Mouse (Mus musculus) ovary, postnatal 36 days (tissue): ENCODE data around the gene 9830107B12Rik.
"Not testable (repeated sequence)": the region's sequence is repeated elsewhere in the genome, so short reads cannot be mapped to it uniquely, and the experiment has no call there.

Experiments used
- DNase-seq: peaks from one replicate; pipeline ENCODE4 v3.0.0; 2022; ENCODE audit warnings: low spot score, mixed read lengths

Gene 9830107B12Rik

DNA sequence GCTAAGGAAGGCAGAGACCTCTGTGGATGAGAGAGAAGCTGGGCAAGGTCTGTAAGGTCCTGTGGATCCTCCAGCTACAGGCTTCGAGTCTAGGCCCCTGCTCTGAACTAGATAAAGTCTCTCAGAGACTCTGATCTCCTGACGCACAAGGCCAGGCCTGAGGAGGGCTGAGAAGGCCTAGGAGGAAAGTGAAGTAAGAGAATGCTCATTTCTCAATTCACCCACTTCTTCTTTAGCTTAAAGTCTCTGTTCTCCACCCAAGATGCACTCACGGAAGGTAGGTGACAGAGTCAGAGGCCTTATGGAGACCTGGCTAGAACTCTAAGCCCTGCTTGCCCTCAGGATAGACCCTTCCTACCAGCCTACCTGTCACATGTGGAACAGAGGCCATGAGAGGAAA, at the start of gene 9830107B12Rik:
Gene 9830107B12Rik (minus strand): TSS at position 149 of the 400 bp plus-strand sequence.
- no peak for DNase-seq

DNA sequence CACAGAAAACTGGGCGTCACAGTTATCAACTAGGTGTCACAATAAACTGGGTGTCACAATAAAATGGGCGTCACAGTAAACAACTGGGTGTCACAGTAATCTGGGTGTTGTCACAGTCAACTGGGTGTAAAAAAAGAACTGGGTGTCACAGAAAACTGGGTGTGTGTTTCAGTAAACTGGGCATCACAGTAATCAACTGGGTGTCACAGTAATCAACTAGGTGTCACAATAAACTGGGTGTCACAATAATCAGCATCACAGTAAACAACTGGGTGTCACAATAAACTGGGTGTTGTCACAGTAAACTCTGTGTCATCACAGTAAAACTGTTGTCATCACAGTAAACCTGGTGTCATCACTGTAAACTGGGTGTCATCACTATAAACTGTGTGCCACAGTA, 46.3 kb upstream of the 9830107B12Rik start:
- no peak for DNase-seq

DNA sequence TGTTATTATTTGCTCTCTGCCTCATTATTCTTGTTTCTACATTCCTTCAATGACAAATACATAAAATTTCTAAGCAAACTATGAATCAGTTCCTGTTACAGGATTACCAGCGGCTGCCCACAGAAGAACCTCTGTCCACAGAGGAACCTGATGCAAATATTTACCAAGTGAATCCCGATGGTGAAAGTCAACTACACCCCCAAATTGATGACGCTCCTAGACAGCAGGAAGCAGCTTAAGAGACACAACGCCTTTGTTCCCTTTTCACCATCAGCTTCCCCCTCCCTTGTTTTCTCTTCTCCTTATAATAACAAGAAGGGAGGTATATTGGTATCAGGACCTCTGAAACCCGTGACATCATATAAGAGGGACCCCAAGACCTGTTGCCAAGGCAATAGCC, 39.2 kb upstream of the 9830107B12Rik start:
- no peak for DNase-seq

DNA sequence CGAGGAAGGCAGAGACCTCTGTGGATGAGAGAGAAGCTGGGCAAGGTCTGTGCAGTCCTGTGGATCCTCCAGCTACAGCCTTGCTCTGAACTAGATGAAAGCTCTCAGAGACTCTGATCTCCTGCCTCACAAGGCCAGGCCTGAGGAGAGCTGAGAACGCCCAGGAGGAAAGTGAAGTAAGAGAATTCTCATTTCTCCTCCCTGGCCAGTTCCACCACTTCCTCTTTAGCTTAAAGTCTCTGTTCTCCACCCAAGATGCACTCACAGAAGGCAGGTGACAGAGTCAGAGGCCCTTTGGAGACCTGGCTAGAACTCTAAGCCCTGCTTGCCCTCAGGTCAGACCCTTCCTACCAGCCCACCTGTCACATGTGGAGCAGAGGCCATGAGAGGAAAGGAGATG, 21.0 kb upstream of the 9830107B12Rik start, which contains the start of gene A530064D06Rik:
Gene A530064D06Rik (minus strand): TSS at position 173 of the 400 bp plus-strand sequence.
- DNase-seq = not testable (repeated sequence)

DNA sequence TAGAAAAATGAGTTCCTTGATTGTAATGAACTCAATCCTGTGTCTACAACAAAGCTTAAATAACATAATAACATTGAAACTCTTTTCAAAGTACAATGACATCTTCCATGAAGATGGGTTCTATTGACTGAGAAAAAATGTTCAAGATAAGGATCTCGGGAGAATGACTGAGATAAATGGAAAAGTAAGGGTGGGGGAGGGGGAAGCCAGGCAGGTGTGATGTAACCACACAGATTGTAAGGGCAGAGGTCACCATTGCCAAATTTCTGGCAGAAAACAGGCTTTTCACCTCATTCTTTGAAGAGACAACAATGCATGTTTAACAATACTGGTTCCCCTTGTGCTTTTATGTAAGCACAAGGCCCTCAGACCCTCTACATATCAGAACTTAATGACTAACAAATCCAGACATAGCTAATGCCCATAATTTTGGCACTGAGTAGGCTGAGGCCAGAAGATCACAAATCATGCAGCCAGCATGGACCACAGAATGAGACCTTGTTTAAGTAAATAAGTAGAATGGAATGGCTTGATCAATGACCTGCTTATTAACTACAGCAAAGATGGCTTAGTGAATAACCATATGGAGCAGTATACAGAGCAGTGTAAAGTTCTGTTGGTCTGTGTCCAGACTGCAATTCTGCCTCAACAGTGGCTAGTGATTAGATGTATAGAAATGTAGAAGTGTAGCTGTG, 11.5 kb upstream of the 9830107B12Rik start:
- no peak for DNase-seq

DNA sequence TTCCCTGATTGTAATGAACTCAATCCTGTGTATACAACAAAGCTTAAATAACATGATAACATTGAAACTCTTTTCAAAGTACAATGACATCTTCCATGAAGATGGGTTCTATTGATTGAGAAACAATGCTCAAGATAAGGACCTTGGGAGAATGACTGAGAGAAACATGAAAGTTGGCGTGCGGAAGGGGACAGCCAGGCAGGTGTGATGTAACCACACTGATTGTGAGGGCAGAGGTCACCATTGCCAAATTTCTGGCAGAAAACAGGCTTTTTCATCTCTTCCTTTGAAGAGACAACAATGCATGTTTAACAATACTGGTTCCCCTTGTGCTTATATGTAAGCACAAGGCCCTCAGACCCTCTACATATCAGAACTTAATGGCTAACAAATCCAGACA, 13.3 kb downstream of the 9830107B12Rik start:
- DNase-seq = no peak

DNA sequence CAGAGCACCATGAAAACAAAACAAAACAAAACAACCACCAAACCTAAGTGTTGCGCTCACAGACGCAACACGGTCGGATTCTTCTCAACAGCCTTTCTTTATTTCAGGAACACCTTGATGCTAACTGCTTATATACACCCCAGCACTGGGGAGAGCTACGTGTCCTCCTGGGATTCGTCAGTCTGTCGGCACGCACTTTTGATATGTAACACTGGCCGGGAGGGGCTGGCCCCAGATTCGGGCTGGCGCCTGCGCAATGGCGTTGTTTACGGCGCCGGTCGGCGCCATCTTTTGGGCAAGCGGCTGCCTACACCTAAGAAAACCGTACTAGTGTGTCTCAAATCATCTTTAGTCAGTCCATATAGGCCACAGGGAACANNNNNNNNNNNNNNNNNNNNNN, 25.6 kb downstream of the 9830107B12Rik start:
- no peak for DNase-seq

DNA sequence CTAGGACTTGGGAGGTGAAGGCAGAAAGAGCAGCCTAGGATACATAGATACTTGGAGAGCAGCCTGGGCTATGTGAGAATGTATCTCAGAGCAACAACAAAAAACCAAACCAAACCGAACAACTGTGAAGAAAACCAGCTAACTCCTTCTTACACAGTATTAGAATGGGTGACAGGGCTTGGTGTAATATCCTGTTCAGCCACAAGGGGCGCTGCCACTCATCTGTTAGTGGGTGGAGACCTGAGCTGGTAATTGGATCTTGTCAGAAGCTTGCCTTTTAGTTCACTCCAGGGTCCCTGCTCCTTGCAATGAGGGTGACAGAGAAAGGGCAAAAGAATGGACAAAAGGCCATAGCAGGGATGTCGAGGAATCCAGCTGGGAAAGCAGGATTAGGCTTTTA, 26.4 kb downstream of the 9830107B12Rik start:
- DNase-seq = peak; percentile 70

DNA sequence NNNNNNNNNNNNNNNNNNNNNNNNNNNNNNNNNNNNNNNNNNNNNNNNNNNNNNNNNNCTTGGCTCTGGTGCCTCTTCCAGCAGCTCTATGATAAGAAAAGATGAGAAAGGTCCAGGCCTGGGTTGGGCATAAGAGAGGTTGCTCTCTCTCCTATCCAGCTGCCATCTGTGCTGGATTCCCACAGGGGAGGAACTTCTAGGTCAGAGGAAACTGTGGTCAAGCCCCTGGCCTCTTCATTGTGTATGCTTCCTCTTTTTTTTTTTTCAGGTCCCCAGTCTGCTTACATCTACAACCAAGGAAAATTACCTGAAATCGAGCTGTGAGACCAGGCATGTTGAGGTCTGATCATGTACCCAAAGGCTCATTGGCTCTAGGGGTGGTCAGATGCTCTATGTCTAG, 27.5 kb downstream of the 9830107B12Rik start:
- no peak for DNase-seq

DNA sequence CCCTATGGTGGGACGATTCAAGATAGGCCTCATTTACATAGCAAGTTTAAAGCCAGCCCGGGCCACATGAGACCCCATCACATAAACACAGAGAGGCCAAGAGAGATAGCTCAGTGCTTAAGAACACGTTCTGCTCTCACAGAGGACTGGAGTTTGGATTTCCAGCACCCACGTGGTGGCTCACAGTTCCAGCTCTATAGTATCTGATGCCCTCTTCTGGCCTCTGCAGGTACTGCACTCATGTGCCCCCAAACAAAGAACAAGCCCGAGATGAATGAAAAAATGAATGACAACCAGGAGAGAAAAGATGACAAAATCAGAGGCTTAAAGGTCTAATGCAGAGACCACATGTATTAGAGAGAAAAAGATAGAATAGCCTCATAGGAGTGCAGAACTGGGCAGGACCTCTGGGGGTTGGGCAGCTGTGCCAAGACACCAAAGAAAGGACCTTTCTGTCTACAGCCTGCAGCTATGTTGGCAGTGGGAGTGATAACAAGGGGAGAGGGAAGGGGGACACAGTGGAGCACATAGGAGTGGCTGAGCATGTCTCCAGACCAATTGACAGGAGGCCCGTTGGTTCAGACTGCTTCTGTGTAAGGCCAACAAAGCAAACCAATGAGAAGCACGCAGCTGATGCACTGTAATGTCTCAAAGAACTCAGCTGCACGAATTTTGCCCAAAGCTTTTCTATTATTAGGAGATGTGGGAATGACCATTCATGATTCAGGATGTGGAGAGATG, 35.4 kb downstream of the 9830107B12Rik start:
- peak; percentile 23 for DNase-seq

DNA sequence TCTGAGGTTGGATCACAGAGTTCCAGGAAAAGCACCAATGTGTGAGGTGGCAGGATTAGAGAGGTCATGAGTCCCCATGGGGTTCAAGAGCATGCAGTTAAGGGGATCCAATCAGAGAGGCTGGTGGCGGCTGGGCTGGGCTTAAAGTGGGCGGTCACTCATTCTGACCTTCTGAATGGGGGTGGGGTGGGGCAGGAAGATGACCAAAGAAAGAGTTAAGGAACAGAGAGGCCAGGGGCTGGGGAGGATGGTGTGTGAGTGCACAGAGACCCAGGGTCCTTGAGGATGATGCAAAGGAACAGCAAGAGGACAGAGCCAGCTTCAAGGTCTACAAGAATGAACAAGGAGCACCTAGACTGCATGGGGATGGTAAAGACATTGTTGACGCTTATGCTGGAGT, 37.5 kb downstream of the 9830107B12Rik start:
- no peak for DNase-seq

DNA sequence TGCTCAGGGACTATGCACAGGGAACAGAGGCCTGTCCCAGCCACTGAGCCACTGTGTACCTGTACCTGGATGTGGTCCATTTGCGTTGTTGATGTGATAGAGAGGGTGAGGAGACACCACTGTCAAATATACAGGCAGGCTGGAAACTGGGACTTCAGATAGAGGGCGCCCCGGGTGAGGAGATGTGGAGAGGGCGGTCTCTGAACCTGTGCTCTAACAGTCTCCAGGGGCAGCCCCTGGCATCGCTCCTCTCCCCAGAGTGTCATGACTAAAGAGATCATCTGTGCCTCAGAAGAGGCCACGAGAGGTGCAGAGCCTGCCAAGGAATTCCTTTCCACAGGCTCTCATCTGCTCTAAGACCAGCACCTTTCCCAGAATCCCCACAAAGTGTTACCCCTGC, 38.2 kb downstream of the 9830107B12Rik start:
- DNase-seq = no peak

DNA sequence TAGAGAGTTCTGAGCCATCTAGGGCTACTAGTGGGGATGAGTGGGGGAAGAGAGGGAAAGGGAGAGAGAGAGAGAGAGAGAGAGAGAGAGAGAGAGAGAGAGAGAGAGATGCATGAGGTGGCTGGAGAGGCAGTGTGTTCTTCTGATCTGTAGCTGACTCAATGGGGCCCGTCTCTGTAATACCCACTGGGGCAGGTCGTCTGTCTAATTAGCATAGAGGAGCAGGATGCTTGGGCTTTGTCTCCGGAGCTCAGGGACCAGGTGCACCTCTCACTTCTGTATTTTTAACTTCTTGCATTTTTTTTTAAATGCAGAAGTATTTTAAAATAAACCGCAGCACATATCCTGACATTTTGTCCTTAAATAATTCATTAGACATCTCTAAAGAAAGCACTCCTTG, 38.7 kb downstream of the 9830107B12Rik start:
- no peak for DNase-seq

DNA sequence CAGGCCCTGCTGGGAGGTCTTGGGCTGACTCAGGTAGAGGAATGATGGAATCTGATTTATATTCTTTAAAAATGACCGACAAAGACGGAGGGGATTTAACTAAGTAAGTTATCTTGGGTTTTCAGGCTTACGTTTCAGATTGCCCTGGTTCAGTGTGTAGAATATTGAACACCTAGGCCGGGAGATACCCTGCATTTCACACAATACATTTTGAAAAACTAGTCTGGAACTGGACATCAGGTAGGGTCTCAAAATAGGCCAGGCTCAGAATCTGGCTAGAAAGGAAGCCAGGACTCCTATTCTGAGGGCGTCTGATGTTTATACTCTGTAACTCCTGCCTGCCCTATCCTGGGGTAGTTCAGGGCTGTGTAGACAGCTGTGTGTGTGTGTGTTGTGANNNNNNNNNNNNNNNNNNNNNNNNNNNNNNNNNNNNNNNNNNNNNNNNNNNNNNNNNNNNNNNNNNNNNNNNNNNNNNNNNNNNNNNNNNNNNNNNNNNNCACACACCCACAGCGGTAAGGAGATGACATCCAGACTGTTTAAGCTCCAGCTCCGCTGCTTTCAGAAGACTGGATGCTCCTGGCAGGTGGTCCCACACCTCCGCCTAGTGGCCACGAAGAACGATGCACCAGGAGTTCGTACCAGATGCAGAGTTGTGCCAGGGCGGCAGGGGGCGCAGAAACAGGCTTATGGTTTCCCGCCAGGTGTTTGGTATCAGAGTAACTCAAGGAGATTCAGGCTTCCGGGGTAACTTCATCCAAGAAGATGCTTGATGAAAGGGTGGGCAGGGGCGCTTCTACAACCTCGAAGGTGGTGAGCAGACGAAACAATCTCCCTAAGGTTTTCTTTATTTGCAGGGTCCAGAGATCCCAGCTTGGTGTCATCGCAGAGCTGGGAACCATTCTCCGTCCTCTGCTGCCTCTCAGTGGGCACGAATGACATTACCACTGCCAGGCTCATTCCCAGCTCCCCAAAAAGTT, 45.3 kb downstream of the 9830107B12Rik start:
- peak; percentile 82 for DNase-seq

DNA sequence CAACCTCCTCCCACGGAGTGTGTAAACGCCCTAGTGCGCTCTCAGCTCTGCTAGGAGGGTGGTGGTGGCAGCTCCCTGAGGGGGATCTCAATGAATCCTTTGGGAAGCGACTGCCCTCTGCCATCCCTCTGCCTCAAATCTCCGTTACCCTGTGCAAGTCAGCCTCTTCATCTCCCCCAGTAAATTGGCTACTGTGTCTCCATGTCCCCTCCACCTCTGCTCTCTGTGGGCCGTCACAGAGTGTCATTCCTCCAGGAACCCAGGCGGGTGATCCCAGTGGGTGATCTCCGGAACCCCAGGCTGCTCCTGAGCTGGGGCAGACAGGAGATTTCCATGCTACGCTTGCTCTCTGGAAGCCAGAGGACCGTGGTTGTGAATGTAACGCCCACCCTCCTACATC, 46.8 kb downstream of the 9830107B12Rik start:
- no peak for DNase-seq

DNA sequence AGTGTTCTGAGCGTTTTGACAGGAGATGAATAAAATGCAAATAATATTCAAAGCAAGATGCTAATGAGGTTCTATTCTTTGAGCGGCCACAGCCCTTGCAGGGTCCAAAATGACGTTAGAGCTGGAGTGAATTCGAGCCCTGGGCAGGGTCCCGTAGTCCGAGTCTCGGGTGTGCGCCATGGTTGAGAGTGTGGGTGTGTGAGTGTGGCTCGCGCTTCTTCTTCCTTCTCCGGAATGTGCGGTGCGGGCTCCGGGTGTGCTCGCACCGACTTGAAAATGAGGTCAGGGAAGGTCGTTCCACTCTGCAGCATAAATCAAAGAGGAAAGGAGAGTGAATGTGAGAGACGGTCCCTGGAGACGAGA, 47.6 kb downstream of the 9830107B12Rik start:
- no peak for DNase-seq

DNA sequence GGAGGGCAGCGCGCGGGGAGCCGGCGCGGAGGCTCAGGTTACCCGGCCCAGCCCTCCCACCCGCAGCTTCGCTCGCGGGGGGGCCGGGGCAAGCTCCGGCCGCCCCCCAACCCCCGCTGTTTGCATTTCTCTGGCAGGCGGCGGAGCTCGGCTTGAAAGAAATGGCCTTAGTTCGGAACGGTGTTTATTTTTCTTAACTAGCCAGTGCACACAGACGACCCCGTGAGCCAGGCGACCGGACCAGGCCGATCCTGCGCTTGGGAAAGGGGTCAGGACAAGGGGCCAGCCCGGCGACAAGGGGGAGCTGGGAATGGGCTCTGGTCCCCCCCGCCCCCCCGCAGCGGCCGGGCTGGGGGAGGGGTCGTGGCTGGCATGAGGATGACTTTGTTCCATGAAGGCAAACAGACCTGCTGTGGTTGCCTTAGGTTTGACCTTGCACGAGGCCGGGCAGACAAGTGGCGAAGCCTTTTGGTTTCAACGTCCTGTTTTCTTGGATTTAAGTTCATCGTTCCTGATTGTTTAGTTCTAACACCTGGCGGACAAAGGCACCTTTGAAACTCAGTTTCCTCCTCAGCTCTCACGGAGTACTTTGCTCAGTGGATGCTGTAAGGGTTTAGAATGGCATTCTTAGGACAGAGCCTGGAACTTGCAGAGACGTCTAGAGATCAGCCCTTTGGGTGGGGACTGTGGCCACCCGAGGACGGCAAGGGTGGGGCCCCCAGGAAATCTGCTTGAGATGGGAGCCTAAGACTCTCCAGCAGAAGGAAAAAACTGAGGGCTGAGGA, 48.1 kb downstream of the 9830107B12Rik start:
- no peak for DNase-seq

DNA sequence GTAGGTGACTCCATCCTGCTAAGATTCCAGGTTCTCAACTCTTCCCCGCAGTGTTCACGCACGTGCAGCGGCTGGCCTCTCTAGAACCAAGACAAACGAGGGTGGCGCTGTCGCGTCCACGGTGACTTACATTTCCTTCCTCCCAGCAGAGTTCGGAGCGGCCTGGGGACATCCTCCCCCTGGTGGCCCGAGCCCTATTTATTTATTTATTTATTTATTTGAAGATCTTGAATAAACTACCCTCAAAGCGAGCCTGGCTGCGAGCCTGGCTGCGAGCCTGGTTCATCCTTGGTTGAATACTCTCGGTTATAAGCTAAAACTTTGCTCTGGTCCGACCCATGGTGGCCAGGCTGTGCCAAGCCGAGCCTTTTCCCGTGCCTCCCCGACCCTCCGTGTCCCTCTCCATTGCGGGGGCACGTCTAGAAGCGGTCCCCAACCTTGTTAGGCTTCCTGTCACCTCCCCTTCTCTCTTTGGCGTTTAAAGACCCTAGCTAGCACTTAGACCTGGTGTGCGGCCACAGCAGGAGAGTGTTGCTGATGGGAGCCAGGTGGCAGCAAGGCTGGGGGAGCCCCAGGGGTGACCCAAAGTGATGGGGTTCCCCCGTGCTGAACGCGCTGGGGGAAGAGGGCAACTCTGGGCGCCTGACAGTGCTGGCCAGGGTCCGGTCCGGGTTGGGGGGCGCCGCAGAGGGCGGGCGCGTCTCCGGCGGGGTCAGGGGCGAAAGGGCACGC, 48.9 kb downstream of the 9830107B12Rik start:
- peak; percentile 48 for DNase-seq

DNA sequence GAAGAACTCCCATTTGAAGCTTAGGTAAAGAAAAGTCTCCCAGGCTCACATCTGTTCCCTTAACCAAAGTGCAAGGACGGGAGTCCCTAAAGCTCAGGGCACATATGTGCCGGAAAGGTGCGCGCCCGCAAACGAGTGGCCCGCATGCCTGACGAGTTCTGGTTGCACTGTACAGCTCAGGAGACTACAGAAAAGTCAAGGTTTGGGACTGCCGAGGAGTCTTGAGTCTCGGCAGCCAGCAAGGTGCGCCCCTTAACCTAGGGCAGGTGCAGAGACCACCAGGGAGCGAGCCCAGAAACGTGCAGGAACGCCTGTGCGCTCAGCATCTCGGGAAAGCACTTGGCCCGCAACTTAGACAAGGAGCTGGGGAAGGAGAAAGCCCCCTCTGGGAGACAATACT, 49.7 kb downstream of the 9830107B12Rik start:
- DNase-seq = no peak

DNA sequence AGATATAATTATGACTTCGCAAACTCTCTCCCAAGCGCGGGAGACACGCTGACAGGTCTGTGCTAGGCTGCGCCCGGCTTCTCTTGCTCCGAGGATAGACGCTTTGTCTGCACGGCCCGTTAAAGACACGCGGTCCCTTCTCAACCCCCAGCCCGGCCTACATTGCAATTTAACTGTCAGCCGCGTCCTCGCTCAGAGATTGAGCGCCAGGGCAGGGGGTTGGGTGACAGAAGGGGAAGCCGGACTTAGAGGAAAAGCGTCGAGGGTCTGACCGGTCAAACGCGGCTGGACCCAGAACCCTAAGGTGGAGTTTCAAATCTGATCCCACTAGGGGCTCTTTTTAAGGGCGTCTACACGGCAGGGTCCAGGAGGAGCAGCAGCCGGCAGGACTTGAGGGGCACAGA, 50.3 kb downstream of the 9830107B12Rik start:
- DNase-seq = no peak
